Mouse (Mus musculus) stomach, postnatal 0 days (tissue): ENCODE measurements around the gene Stra6. TPM values are rescaled to one million over a fixed set of nuclear protein-coding genes. Genes with fewer than 3 reads are reported as not detected.
A peak's percentile ranks its signal among the peaks of the same experiment; 100 is the strongest.

ENCODE experiments used
- ATAC-seq: fragments of 200-750 bp; cut with Nextera tagmentation; 2 replicates; pipeline ENCODE4 v1.8.0; 2017; ENCODE audit not compliant: low FRiP score, low TSS enrichment
- DNase-seq: peaks from one replicate; pipeline ENCODE4 v3.0.0-alpha.2; 2016; ENCODE audit warnings: low spot score
- H3K27ac ChIP-seq: fragments of 300-500 bp; sonication (generic); replicated peaks from 2 replicates; pipeline ENCODE4 v1.5.1; 2014; ENCODE audit warnings: mild to moderate bottlenecking, control low read depth
- H3K27me3 ChIP-seq: fragments of 300-500 bp; sonication (generic); 2 replicates; pipeline ENCODE4 v1.6.1; 2014; ENCODE audit warnings: low read length; ENCODE audit not compliant: control insufficient read depth, insufficient read depth
- H3K36me3 ChIP-seq: fragments of 300-500 bp; sonication (generic); 2 replicates; pipeline ENCODE4 v1.6.1; 2014; ENCODE audit warnings: low read length, mixed read lengths; ENCODE audit not compliant: control insufficient read depth, insufficient read depth
- H3K4me1 ChIP-seq: fragments of 300-500 bp; sonication (generic); replicated peaks from 2 replicates; pipeline ENCODE4 v1.6.1; 2014; ENCODE audit warnings: antibody characterized with exemption; ENCODE audit not compliant: control insufficient read depth, insufficient read depth
- H3K4me2 ChIP-seq: fragments of 300-500 bp; sonication (generic); replicated peaks from 2 replicates; pipeline ENCODE4 v1.6.1; 2014; ENCODE audit warnings: low read depth, mild to moderate bottlenecking, control low read depth, moderate library complexity
- H3K4me3 ChIP-seq: fragments of 300-500 bp; sonication (generic); 2 replicates; pipeline ENCODE4 v1.5.1; 2014; ENCODE audit warnings: low read depth, low read length, control low read depth
- H3K9ac ChIP-seq: fragments of 300-500 bp; sonication (generic); 2 replicates; pipeline ENCODE4 v1.6.1; 2014; ENCODE audit warnings: mild to moderate bottlenecking, low read length, control low read depth, mixed read lengths
- H3K9me3 ChIP-seq: fragments of 300-500 bp; sonication (generic); 2 replicates; pipeline ENCODE4 v1.6.1; 2016; ENCODE audit warnings: low read length; ENCODE audit not compliant: control insufficient read depth
- CTCF ChIP-seq: IDR thresholded peaks from 2 replicates; pipeline ENCODE4 v1.5.1; 2016; ENCODE audit warnings: antibody characterized with exemption, low read depth, mild to moderate bottlenecking, moderate library complexity
- EP300 ChIP-seq: optimal IDR thresholded peaks from 2 replicates; pipeline ENCODE3; 2016; ENCODE audit warnings: antibody characterized with exemption
- WGBS: fragments of 180-500 bp; shearing (Covaris S2); extraction: QIAGEN DNeasy Blood & Tissue Kit; methylation state at CpG from one replicate; pipeline ENCODE4 v1.1.7; 2014; 5-methylcytosine and 5-hydroxymethylcytosine counted together
- polyA plus RNA-seq: library from polyadenylated mRNA; unstranded; fragments of >200 nt; fragmentation: Nextera tagmentation; extraction: Ambion mirVana; gene quantifications from 2 replicates; pipeline ENCODE4 v1.2.1, GENCODE M21; 2015

Stra6 gene
- polyA plus RNA-seq, 1 experiment from 2014 or later: 0.18 TPM

GRCm38 (mm10) chr9:58158541-58159311, 95.1 kb downstream of the Stra6 start:
- Histone ChIP-seq H3K27me3 (no peaks in the 10 kb centered on the region), H3K9me3 (no peaks in the 10 kb centered on the region), H3K4me3 (peak overlapping the region; percentile 34), H3K9ac (peak overlapping the region; percentile 47), H3K36me3 (no peaks in the 10 kb centered on the region), H3K27ac (peak overlapping the region; percentile 94), H3K4me1 (peaks cover 2% of the 10 kb centered on the region), H3K4me2 (peak overlapping the region; percentile 64)
- TF ChIP-seq CTCF: no peak
- TF ChIP-seq EP300: peak; percentile 56
- DNase-seq (peak; percentile 54), ATAC-seq (peak; percentile 83)
- 11% methylated on average over 7 of the region's 7 CpGs for WGBS

- Histone ChIP-seq H3K4me3 (no peak overlapping the region), H3K9me3 (no peaks in the 10 kb centered on the region), H3K4me2 (0 out of 2 replicates have a peak overlapping the region, but pooled peaks have one; percentile 64), H3K36me3 (no peaks in the 10 kb centered on the region), H3K27ac (peak overlapping the region; percentile 94), H3K4me1 (peaks cover 2% of the 10 kb centered on the region), H3K27me3 (no peaks in the 10 kb centered on the region), H3K9ac (no peak overlapping the region)
- ATAC-seq: peak; percentile 19; the same call in 1 of the 2 replicates
- TF ChIP-seq EP300 (no peak), CTCF (no peak)
- WGBS: 25% methylated on average over 4 of the region's 4 CpGs
- no peak for DNase-seq
Observed at GRCm38 (mm10) chr9:58159855-58160254, 96.3 kb downstream of the Stra6 start.

GRCm38 (mm10) chr9:58160315-58160714, 96.7 kb downstream of the Stra6 start:
- Histone ChIP-seq H3K9me3 (no peaks in the 10 kb centered on the region), H3K27ac (peak overlapping the region; percentile 94), H3K4me3 (no peak overlapping the region), H3K36me3 (no peaks in the 10 kb centered on the region), H3K27me3 (no peaks in the 10 kb centered on the region), H3K9ac (no peak overlapping the region), H3K4me2 (no peak overlapping the region), H3K4me1 (peaks cover 2% of the 10 kb centered on the region)
- WGBS: 59% methylated on average over 5 of the region's 5 CpGs
- ATAC-seq (no peak), DNase-seq (no peak)
- TF ChIP-seq CTCF (no peak), EP300 (no peak)

GRCm38 (mm10) chr9:58162173-58162572, 98.6 kb downstream of the Stra6 start:
- WGBS: 93% methylated on average over 3 of the region's 3 CpGs
- Histone ChIP-seq H3K9ac (no peak overlapping the region), H3K9me3 (no peaks in the 10 kb centered on the region), H3K4me2 (no peak overlapping the region), H3K27me3 (no peaks in the 10 kb centered on the region), H3K4me3 (no peak overlapping the region), H3K4me1 (peaks cover under 1% of the 10 kb centered on the region), H3K27ac (no peak overlapping the region), H3K36me3 (no peaks in the 10 kb centered on the region)
- ATAC-seq (no peak), DNase-seq (no peak)
- TF ChIP-seq EP300: no peak
- no peak for TF ChIP-seq CTCF

GRCm38 (mm10) chr9:58163146-58163545, 99.6 kb downstream of the Stra6 start:
- TF ChIP-seq CTCF (no peak), EP300 (no peak)
- Histone ChIP-seq H3K9me3 (no peaks in the 10 kb centered on the region), H3K36me3 (no peaks in the 10 kb centered on the region), H3K27me3 (no peaks in the 10 kb centered on the region), H3K4me3 (no peak overlapping the region), H3K9ac (no peak overlapping the region), H3K27ac (no peak overlapping the region), H3K4me2 (no peak overlapping the region), H3K4me1 (no peaks in the 10 kb centered on the region; the same call in 1 of the 2 replicates)
- DNase-seq: no peak
- no peak for ATAC-seq
- 61% methylated on average over 5 of the region's 5 CpGs for WGBS

GRCm38 (mm10) chr9:58165779-58166178, 102.2 kb downstream of the Stra6 start:
- H3K27me3 ChIP-seq: no peaks in the 10 kb centered on the region
- TF ChIP-seq CTCF (no peak), EP300 (no peak)
- no peak overlapping the region for H3K9ac ChIP-seq
- no peak for ATAC-seq
- WGBS: 74% methylated on average over 1 of the region's 1 CpGs
- H3K36me3 ChIP-seq: no peaks in the 10 kb centered on the region
- no peak overlapping the region for H3K4me2 ChIP-seq
- no peaks in the 10 kb centered on the region for H3K4me1 ChIP-seq
- DNase-seq: no peak
- no peaks in the 10 kb centered on the region for H3K9me3 ChIP-seq
- no peak overlapping the region for H3K27ac ChIP-seq
- H3K4me3 ChIP-seq: no peak overlapping the region
